Mouse (Mus musculus) thymus, adult 2 months (tissue): Measurements from ENCODE around the gene Prep.

Experiments
- CTCF ChIP-seq: fragments of 200-500 bp; IDR thresholded peaks from 2 replicates; pipeline ENCODE4 v1.5.1; 2012; ENCODE audit warnings: mild to moderate bottlenecking, control low read depth, low read length, moderate library complexity, borderline replicate concordance; ENCODE audit not compliant: control insufficient read depth, poor library complexity, insufficient read depth; ENCODE audit errors: extremely low read depth
- POLR2A ChIP-seq: fragments of 200-500 bp; IDR thresholded peaks from 2 replicates; pipeline ENCODE4 v1.6.1; 2012; ENCODE audit warnings: mild to moderate bottlenecking, low read length, control low read depth, moderate library complexity; ENCODE audit not compliant: control insufficient read depth, poor library complexity, insufficient read depth; ENCODE audit errors: extremely low read depth

- TF ChIP-seq CTCF (no peak), POLR2A (no peak)
Measured at GRCm38 (mm10) chr10:45070929-45071813, 4.2 kb downstream of the Prep start.
